Mouse (Mus musculus) MEL (cell line): ENCODE results near the gene Spi1. TPM values are rescaled to one million over a fixed set of nuclear protein-coding genes. Genes with fewer than 3 reads are reported as not detected.

Experiments used
- DNase-seq: peaks from one replicate; pipeline ENCODE4 v3.0.0; 2011; ENCODE audit warnings: low read depth, low spot score
- H3K27ac ChIP-seq: 2 replicates; pipeline ENCODE4 v1.5.1; 2012; ENCODE audit warnings: low read depth, mild to moderate bottlenecking, control low read depth, low read length, moderate library complexity; ENCODE audit not compliant: control insufficient read depth
- H3K27me3 ChIP-seq, 2 experiments: fragments of 150-350 bp in 1 of 2; sonication (generic) in 1 of 2; 2 replicates each; pipeline ENCODE4 v1.6.1; 2012; ENCODE audit warnings: low read length in 2 of 2, mild to moderate bottlenecking in 2 of 2, improper control_type of control experiment in 1 of 2, moderate library complexity in 1 of 2; ENCODE audit not compliant: insufficient read depth in 2 of 2, control insufficient read depth in 1 of 2
- H3K36me3 ChIP-seq, 2 experiments: 2 replicates each; pipeline ENCODE4 v1.6.1; 2012 to 2014; ENCODE audit warnings: low read length in 2 of 2, improper control_type of control experiment in 1 of 2, inconsistent platforms in 1 of 2, mild to moderate bottlenecking in 1 of 2; ENCODE audit not compliant: insufficient read depth in 2 of 2, control insufficient read depth in 1 of 2
- H3K4me1 ChIP-seq, 2 experiments: fragments of 150-350 bp in 1 of 2; sonication (generic) in 1 of 2; 2 replicates each; pipeline ENCODE4 v1.6.1; 2012; ENCODE audit warnings: low read length in 2 of 2, improper control_type of control experiment in 1 of 2, mild to moderate bottlenecking in 1 of 2; ENCODE audit not compliant: insufficient read depth in 2 of 2, control insufficient read depth in 1 of 2
- H3K4me3 ChIP-seq, 2 experiments: fragments of 150-350 bp in 1 of 2; sonication (generic) in 1 of 2; 2 replicates each; pipeline ENCODE4 v1.5.1; 2012; ENCODE audit warnings: low read depth in 2 of 2, low read length in 2 of 2, mild to moderate bottlenecking in 2 of 2, moderate library complexity in 2 of 2, control low read depth in 1 of 2, improper control_type of control experiment in 1 of 2; ENCODE audit not compliant: control insufficient read depth in 1 of 2, insufficient read depth in 1 of 2
- H3K79me2 ChIP-seq: 2 replicates; pipeline ENCODE4 v1.6.1; 2012; ENCODE audit warnings: mild to moderate bottlenecking, low read length, moderate library complexity; ENCODE audit not compliant: control insufficient read depth, poor library complexity, insufficient read depth
- H3K9ac ChIP-seq: 2 replicates; pipeline ENCODE4 v1.6.1; 2012; ENCODE audit warnings: low read depth, mild to moderate bottlenecking, control low read depth, low read length, moderate library complexity; ENCODE audit not compliant: control insufficient read depth, poor library complexity, severe bottlenecking
- H3K9me3 ChIP-seq: fragments of 150-350 bp; sonication (generic); replicated peaks from 2 replicates; pipeline ENCODE4 v1.6.1; 2012; ENCODE audit warnings: mild to moderate bottlenecking, low read length, improper control_type of control experiment, moderate library complexity; ENCODE audit not compliant: insufficient read depth
- CHD1 ChIP-seq: IDR thresholded peaks from 2 replicates; pipeline ENCODE4 v1.6.1; 2012; ENCODE audit warnings: low read depth, mild to moderate bottlenecking, inconsistent platforms, low read length, improper control_type of control experiment
- CHD2 ChIP-seq: IDR thresholded peaks from 2 replicates; pipeline ENCODE4 v1.6.1; 2011; ENCODE audit warnings: low read length, improper control_type of control experiment
- E2F4 ChIP-seq: IDR thresholded peaks from 2 replicates; pipeline ENCODE4 v1.6.1; 2011; ENCODE audit warnings: low read depth, low read length, improper control_type of control experiment, borderline replicate concordance
- ELF1 ChIP-seq: IDR thresholded peaks from 2 replicates; pipeline ENCODE4 v1.6.1; 2014; ENCODE audit warnings: low read depth, mild to moderate bottlenecking, inconsistent platforms, low read length, improper control_type of control experiment, moderate library complexity
- EP300 ChIP-seq, 2 experiments: IDR thresholded peaks; 2 replicates each; pipeline ENCODE4 v1.6.1; 2011; ENCODE audit warnings: improper control_type of control experiment in 2 of 2, low read length in 2 of 2, low read depth in 1 of 2, mild to moderate bottlenecking in 1 of 2
- ETS1 ChIP-seq: IDR thresholded peaks from 2 replicates; pipeline ENCODE4 v1.6.1; 2012; ENCODE audit warnings: low read depth, mild to moderate bottlenecking, inconsistent platforms, low read length, improper control_type of control experiment, moderate library complexity
- GABPA ChIP-seq: IDR thresholded peaks from 2 replicates; pipeline ENCODE4 v1.6.1; 2012; ENCODE audit warnings: low read depth, mild to moderate bottlenecking, inconsistent platforms, low read length, improper control_type of control experiment, moderate library complexity
- GATA1 ChIP-seq: IDR thresholded peaks from 2 replicates; pipeline ENCODE4 v1.6.1; 2011; ENCODE audit warnings: low read depth, low read length, improper control_type of control experiment
- KAT2A ChIP-seq: conservative IDR thresholded peaks from 2 replicates; pipeline ENCODE4 v1.6.1; 2012; ENCODE audit warnings: low read depth, low read length, improper control_type of control experiment, inconsistent platforms
- MAX ChIP-seq: IDR thresholded peaks from 2 replicates; pipeline ENCODE4 v1.6.1; 2011; ENCODE audit warnings: low read length, improper control_type of control experiment
- MAZ ChIP-seq: IDR thresholded peaks from 2 replicates; pipeline ENCODE4 v1.6.1; 2012; ENCODE audit warnings: low read depth, mild to moderate bottlenecking, inconsistent platforms, low read length, improper control_type of control experiment
- MEF2A ChIP-seq: IDR thresholded peaks from 2 replicates; pipeline ENCODE4 v1.6.1; 2014; ENCODE audit warnings: low read depth, mild to moderate bottlenecking, inconsistent platforms, low read length, improper control_type of control experiment; ENCODE audit not compliant: poor library complexity, insufficient replicate concordance, severe bottlenecking; ENCODE audit errors: extremely low read depth
- MXI1 ChIP-seq: IDR thresholded peaks from 2 replicates; pipeline ENCODE4 v1.6.1; 2011; ENCODE audit warnings: mild to moderate bottlenecking, low read depth, low read length, improper control_type of control experiment
- MYC ChIP-seq: IDR thresholded peaks from 2 replicates; pipeline ENCODE4 v1.6.1; 2011; ENCODE audit warnings: low read depth, mild to moderate bottlenecking, low read length, improper control_type of control experiment, moderate library complexity
- NELFE ChIP-seq: IDR thresholded peaks from 2 replicates; pipeline ENCODE4 v1.6.1; 2011; ENCODE audit warnings: low read depth, low read length, improper control_type of control experiment
- NRF1 ChIP-seq: IDR thresholded peaks from 2 replicates; pipeline ENCODE4 v1.6.1; 2014; ENCODE audit warnings: low read depth, mild to moderate bottlenecking, inconsistent platforms, low read length, improper control_type of control experiment, moderate library complexity; ENCODE audit not compliant: poor library complexity, insufficient read depth, severe bottlenecking
- POLR2A ChIP-seq, 2 experiments: IDR thresholded peaks; 2 replicates each; pipeline ENCODE4 v1.6.1; 2011 to 2012; ENCODE audit warnings: low read length in 2 of 2, mild to moderate bottlenecking in 2 of 2, control low read depth in 1 of 2, improper control_type of control experiment in 1 of 2, low read depth in 1 of 2, moderate library complexity in 1 of 2; ENCODE audit not compliant: control insufficient read depth in 1 of 2, insufficient read depth in 1 of 2, poor library complexity in 1 of 2
- POLR2AphosphoS5 ChIP-seq: IDR thresholded peaks from 2 replicates; pipeline ENCODE4 v1.6.1; 2012; ENCODE audit warnings: low read depth, borderline replicate concordance, mild to moderate bottlenecking, inconsistent platforms, low read length, moderate library complexity, mixed read lengths
- RAD21 ChIP-seq: IDR thresholded peaks from 2 replicates; pipeline ENCODE4 v1.6.1; 2011; ENCODE audit warnings: mild to moderate bottlenecking, low read depth, low read length, improper control_type of control experiment
- SIN3A ChIP-seq: IDR thresholded peaks from 2 replicates; pipeline ENCODE4 v1.6.1; 2012; ENCODE audit warnings: low read length, improper control_type of control experiment, inconsistent platforms
- SMC3 ChIP-seq: IDR thresholded peaks from 2 replicates; pipeline ENCODE4 v1.6.1; 2011; ENCODE audit warnings: low read depth, low read length, improper control_type of control experiment
- TBP ChIP-seq: IDR thresholded peaks from 2 replicates; pipeline ENCODE4 v1.8.0; 2011; ENCODE audit warnings: low read depth, low read length, improper control_type of control experiment
- ZC3H11A ChIP-seq: IDR thresholded peaks from 2 replicates; pipeline ENCODE4 v1.6.1; 2012; ENCODE audit warnings: low read depth, mild to moderate bottlenecking, inconsistent platforms, low read length, improper control_type of control experiment
- ZMIZ1 ChIP-seq: IDR thresholded peaks from 2 replicates; pipeline ENCODE4 v1.6.1; 2012; ENCODE audit warnings: low read depth, mild to moderate bottlenecking, inconsistent platforms, low read length, improper control_type of control experiment, moderate library complexity
- ZNF384 ChIP-seq: IDR thresholded peaks from 2 replicates; pipeline ENCODE4 v1.6.1; 2012; ENCODE audit warnings: low read depth, mild to moderate bottlenecking, inconsistent platforms, low read length, improper control_type of control experiment
- polyA plus RNA-seq, 2 experiments: library from polyadenylated mRNA; stranded (reverse) in 1 of 2; unstranded in 1 of 2; fragments of >175 nt in 1 of 2; fragments of >200 nt in 1 of 2; gene quantifications; 2 replicates each; pipeline versions ENCODE4 v1.2.1 to v1.2.4; 2012; ENCODE audit warnings: low replicate concordance in 2 of 2, low read depth in 1 of 2; ENCODE audit not compliant: insufficient read length in 2 of 2, insufficient read depth in 1 of 2, missing spikeins in 1 of 2
- total RNA-seq: library from RNA; depleted of rRNA; stranded (reverse); fragments of 300-350 nt; gene quantifications from 2 replicates; pipeline ENCODE4 v1.2.3, GENCODE M21; 2012

Spi1 gene
- total and polyA plus RNA-seq, 3 experiments, result 95.9 to 142 (median 129) TPM

DNA sequence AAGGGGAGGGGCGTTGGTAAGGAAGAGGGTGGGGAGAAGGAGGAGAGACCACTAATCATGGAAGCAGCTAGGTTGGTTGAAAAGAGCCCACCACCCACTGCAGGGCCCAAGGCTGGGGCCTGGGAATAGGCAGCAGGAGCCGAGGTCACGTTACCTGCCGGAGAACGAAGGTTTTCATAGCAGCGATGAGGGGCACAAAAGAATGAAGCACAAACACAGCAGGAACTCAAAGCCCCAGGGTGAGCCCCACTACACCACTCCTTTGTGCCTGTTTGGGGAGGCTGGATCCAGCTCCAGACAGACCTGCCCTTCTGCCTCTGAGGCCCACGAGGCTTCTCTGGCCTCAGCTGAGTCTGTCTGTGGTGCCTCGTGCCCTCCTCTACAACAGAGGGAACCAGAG lies 57.6 kb downstream of the Spi1 start:
- no peak for TF ChIP-seq SIN3A
- TF ChIP-seq MEF2A, result no peak
- TF ChIP-seq NRF1, result no peak
- TF ChIP-seq MXI1, result no peak
- TF ChIP-seq MYC, result no peak
- TF ChIP-seq GATA1, result no peak
- no peak for TF ChIP-seq ZC3H11A
- TF ChIP-seq TBP, result no peak
- no peaks in the 10 kb centered on the region for H3K27me3 ChIP-seq
- H3K9ac ChIP-seq, result no peak overlapping the region
- H3K79me2 ChIP-seq, result no peaks in the 10 kb centered on the region
- no peaks in the 10 kb centered on the region for H3K4me1 ChIP-seq
- no peak overlapping the region for H3K27ac ChIP-seq
- H3K36me3 ChIP-seq, result no peaks in the 10 kb centered on the region; a peak in 1 of 4 replicates
- no peak overlapping the region for H3K4me3 ChIP-seq
- DNase-seq, result no peak
- H3K9me3 ChIP-seq, result no peaks in the 10 kb centered on the region

GRCm38 (mm10) chr2:91142920-91143319 lies 60.7 kb downstream of the Spi1 start:
- Histone ChIP-seq H3K36me3 (no peaks in the 10 kb centered on the region; a peak in 2 of 4 replicates), H3K27me3 (no peaks in the 10 kb centered on the region), H3K9ac (no peak overlapping the region), H3K27ac (no peak overlapping the region), H3K9me3 (no peaks in the 10 kb centered on the region), H3K79me2 (no peaks in the 10 kb centered on the region), H3K4me1 (no peaks in the 10 kb centered on the region), H3K4me3 (no peak overlapping the region)
- DNase-seq, result no peak
- TF ChIP-seq POLR2AphosphoS5 (no peak), ZNF384 (0 out of 2 replicates have a peak, but pooled peaks have one; percentile 35), CHD1 (no peak), ZMIZ1 (no peak), POLR2A (IDR thresholded peaks at IDR 0.05; ENCODE audit: control insufficient read depth in 1 of 2, insufficient read depth in 1 of 2, low read depth in 1 of 2, low read length in 2 of 2, poor library complexity in 1 of 2) (no peak), SMC3 (no peak), TBP (no peak)

GRCm38 (mm10) chr2:91143401-91143800 lies 61.2 kb downstream of the Spi1 start:
- TF ChIP-seq EP300 (IDR thresholded peaks at IDR 0.05; ENCODE audit: low read depth in 1 of 2, low read length in 2 of 2), result no peak
- TF ChIP-seq NRF1, result no peak
- no peak for TF ChIP-seq SIN3A
- no peak for TF ChIP-seq MEF2A
- TF ChIP-seq MAZ, result no peak
- TF ChIP-seq RAD21, result no peak
- TF ChIP-seq CHD2, result no peak
- TF ChIP-seq KAT2A, result no peak
- no peak for TF ChIP-seq MAX
- no peak for TF ChIP-seq GABPA
- TF ChIP-seq GATA1, result no peak
- TF ChIP-seq TBP, result no peak
- TF ChIP-seq POLR2AphosphoS5, result no peak
- no peak for TF ChIP-seq POLR2A (IDR thresholded peaks at IDR 0.05; ENCODE audit: control insufficient read depth in 1 of 2, insufficient read depth in 1 of 2, low read depth in 1 of 2, low read length in 2 of 2, poor library complexity in 1 of 2)
- no peak for TF ChIP-seq NELFE
- no peak for TF ChIP-seq ELF1
- TF ChIP-seq SMC3, result no peak
- TF ChIP-seq ETS1, result no peak
- no peak for TF ChIP-seq E2F4
- Histone ChIP-seq H3K36me3 (no peaks in the 10 kb centered on the region; a peak in 1 of 4 replicates), H3K27me3 (no peaks in the 10 kb centered on the region), H3K9ac (no peak overlapping the region), H3K4me3 (no peak overlapping the region), H3K4me1 (no peaks in the 10 kb centered on the region), H3K79me2 (no peaks in the 10 kb centered on the region), H3K27ac (no peak overlapping the region), H3K9me3 (no peaks in the 10 kb centered on the region)
- no peak for DNase-seq
